Mouse (Mus musculus) olfactory bulb, adult 2 months (tissue): ENCODE data around the gene Dlg2. TPM values are rescaled to one million over a fixed set of nuclear protein-coding genes. Genes with fewer than 3 reads are reported as not detected.
A peak's percentile ranks its signal among the peaks of the same experiment; 100 is the strongest.

Experiments used
- H3K27ac ChIP-seq: fragments of 200-500 bp; 2 replicates; pipeline ENCODE4 v1.5.1; 2012; ENCODE audit warnings: low read depth, low read length; ENCODE audit not compliant: insufficient read depth
- H3K4me1 ChIP-seq: fragments of 200-500 bp; 2 replicates; pipeline ENCODE4 v1.6.1; 2012; ENCODE audit warnings: low read length; ENCODE audit not compliant: control insufficient read depth, insufficient read depth
- H3K4me3 ChIP-seq: fragments of 200-500 bp; 2 replicates; pipeline ENCODE4 v1.5.1; 2012; ENCODE audit warnings: mild to moderate bottlenecking, low read depth, low read length, moderate library complexity; ENCODE audit not compliant: insufficient read depth
- CTCF ChIP-seq: fragments of 200-500 bp; IDR thresholded peaks from 2 replicates; pipeline ENCODE4 v1.5.1; 2012; ENCODE audit warnings: low read depth, mild to moderate bottlenecking, low read length, moderate library complexity; ENCODE audit not compliant: insufficient read depth
- POLR2A ChIP-seq: fragments of 200-500 bp; IDR thresholded peaks from 2 replicates; pipeline ENCODE4 v1.6.1; 2012; ENCODE audit warnings: mild to moderate bottlenecking, low read depth, low read length, moderate library complexity; ENCODE audit not compliant: insufficient read depth
- WGBS: fragments of 180-500 bp; shearing (Covaris S2); methylation state at CpG from one replicate; pipeline ENCODE4 v1.1.7; 2018; 5-methylcytosine and 5-hydroxymethylcytosine counted together
- polyA plus RNA-seq: library from polyadenylated mRNA; stranded (reverse); fragments of >200 nt; gene quantifications from 2 replicates; pipeline ENCODE4 v1.2.4, GENCODE M21; 2012; ENCODE audit warnings: low replicate concordance; ENCODE audit not compliant: missing spikeins, insufficient read depth, insufficient read length

The Dlg2 gene
- polyA plus RNA-seq, 1 experiment, result not detected

- H3K4me3 ChIP-seq, result no peak overlapping the region
- WGBS, result 61% methylated on average over 4 of the region's 4 CpGs
- TF ChIP-seq CTCF (no peak), POLR2A (no peak)
- H3K27ac ChIP-seq, result no peak overlapping the region
- H3K4me1 ChIP-seq, result no peaks in the 10 kb centered on the region
Measured at GRCm38 (mm10) chr7:91044998-91045741, 568.7 kb downstream of the Dlg2 start.

GRCm38 (mm10) chr7:91045742-91046098 is 569.2 kb downstream of the Dlg2 start:
- no peak for TF ChIP-seq POLR2A
- TF ChIP-seq CTCF, result no peak
- H3K4me3 ChIP-seq, result no peak overlapping the region
- H3K4me1 ChIP-seq, result no peaks in the 10 kb centered on the region
- 96% methylated on average over 1 of the region's 1 CpGs for whole genome bisulfite sequencing
- no peak overlapping the region for H3K27ac ChIP-seq

- 22% methylated on average over 12 of the region's 12 CpGs for WGBS
- Histone ChIP-seq H3K4me1 (no peaks in the 10 kb centered on the region), H3K27ac (peak overlapping the region; percentile 74), H3K4me3 (no peak overlapping the region)
- no peak for TF ChIP-seq CTCF
Measured at GRCm38 (mm10) chr7:91063297-91064040, 587.0 kb downstream of the Dlg2 start.

DNA sequence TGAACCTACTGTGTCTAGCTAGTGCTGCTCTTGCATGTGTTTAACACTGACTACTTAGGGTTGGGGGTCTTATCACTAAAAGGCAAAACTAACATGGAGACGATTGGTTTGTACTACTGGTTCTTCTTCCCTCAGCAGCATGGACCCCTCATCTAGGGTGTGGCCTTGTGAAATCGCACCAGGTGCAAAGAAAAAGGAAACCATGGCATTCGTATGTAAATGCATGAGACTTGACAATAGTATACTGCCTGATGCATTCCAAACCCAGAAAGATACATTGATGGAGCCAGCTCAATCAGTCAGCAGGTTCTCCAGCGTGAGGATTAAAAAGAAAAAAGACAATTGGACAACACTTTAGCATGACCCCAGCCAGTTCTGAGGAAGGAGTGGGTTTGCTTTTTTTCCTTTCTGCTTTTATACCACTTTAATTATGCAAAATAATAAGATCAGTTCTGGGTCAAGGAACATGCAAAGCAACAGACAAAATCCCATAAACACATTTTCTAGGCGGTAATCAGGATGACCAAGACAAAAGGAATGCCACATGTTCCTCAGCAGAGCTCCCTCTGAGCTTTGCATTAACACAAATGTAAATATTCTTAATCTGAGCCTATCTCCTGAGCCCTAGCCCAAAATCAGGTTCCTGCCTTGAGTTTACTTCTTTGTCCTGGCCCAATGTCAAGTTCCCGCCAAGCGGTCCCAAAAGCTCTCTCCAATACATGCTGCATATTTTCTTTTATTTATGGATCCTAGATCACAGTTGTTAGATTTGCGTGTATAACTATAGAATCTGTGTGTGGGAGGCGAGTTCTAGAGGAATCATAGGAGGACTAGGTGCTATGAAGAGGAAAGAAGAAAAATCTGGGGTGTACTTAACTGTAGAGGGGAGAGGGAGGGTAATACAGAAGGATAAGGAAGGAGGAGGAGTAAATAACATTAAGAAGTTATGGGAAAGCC is 595.6 kb downstream of the Dlg2 start:
- TF ChIP-seq POLR2A, result no peak
- no peak for TF ChIP-seq CTCF
- H3K27ac ChIP-seq, result no peak overlapping the region
- no peaks in the 10 kb centered on the region for H3K4me1 ChIP-seq
- 78% methylated on average over 9 of the region's 9 CpGs for WGBS
- no peak overlapping the region for H3K4me3 ChIP-seq

- Histone ChIP-seq H3K4me1 (no peaks in the 10 kb centered on the region), H3K4me3 (no peak overlapping the region), H3K27ac (no peak overlapping the region)
- 75% methylated on average over 2 of the region's 2 CpGs for WGBS
- TF ChIP-seq POLR2A (no peak), CTCF (no peak)
Measured at GRCm38 (mm10) chr7:91086071-91086470, 609.6 kb downstream of the Dlg2 start.

DNA sequence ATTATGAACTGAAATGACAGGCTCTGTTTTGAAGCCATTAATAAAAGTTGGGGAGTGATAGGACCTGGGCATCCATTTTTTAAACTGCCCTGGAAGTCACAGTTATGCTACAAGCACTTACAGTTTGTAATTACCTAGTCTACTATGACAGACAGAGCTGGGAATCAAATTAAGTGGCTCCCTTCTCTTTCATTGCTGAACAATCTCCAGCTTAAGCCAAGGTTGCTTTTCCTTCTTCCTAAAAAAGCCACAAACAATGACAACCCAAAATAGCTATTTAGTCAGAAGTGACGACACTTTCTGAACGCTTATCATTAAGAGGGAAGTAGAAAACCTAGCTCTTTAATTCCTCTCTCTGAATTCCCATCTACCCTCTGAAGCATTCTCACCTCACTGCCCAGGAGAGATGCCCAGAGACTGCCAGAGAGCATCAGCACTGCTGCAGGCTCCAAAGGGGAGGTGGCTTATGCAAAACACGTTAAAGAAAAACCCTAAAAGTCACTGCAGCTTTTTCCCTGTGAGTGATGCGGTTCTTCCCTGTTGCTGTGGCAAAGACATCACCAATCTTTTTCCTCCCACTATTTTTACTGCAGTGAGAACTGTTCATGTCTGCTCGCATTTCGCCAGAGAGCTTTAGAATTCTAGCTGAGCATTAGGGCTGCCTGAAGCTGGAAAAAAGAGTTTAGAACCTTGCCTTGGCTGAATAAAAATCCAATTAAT is 612.9 kb downstream of the Dlg2 start:
- H3K4me3 ChIP-seq, result peak overlapping the region; percentile 21; the same call in 1 of the 2 replicates
- H3K27ac ChIP-seq, result peak overlapping the region; percentile 97
- no peak for TF ChIP-seq POLR2A
- TF ChIP-seq CTCF, result no peak
- H3K4me1 ChIP-seq, result no peaks in the 10 kb centered on the region
- 9% methylated on average over 6 of the region's 6 CpGs for WGBS

DNA sequence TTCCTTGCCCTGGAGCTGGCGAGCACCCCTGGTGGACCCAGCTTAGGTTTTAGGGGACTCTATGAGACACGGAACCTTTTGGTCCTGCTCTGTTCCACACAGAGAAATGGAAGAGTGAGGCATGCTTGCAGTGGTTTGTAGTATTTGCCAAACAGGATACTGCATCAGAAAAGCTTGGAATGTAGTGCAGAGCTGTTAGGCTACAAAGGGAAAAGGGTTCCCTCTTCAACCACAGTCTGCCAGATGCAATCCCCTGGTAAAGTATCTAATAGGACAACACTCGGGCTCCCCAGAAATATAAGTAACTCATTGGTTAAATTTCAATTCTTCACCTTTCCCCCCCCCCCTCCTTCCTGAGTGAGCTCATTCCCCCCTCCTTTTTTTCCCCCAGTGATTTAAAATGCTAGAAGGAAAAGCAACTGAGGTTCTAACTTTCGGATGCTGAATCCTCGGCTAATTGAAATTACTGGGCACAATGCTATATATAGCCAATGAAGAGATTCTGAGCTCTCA is 613.9 kb downstream of the Dlg2 start:
- WGBS, result 22% methylated on average over 5 of the region's 5 CpGs
- TF ChIP-seq CTCF (no peak), POLR2A (no peak)
- H3K4me3 ChIP-seq, result peak overlapping the region; percentile 49
- H3K4me1 ChIP-seq, result no peaks in the 10 kb centered on the region
- H3K27ac ChIP-seq, result peak overlapping the region; percentile 97
